Mouse (Mus musculus) neural tube, embryonic 13.5 days (tissue): Measurements from ENCODE around the gene Nrp2. TPM values are rescaled to one million over a fixed set of nuclear protein-coding genes. Genes with fewer than 3 reads are reported as not detected.

Source experiments
- ATAC-seq: fragments of 200-750 bp; cut with Nextera tagmentation; 2 replicates; pipeline ENCODE4 v1.8.0; 2017; ENCODE audit warnings: low read depth, mild to moderate bottlenecking, moderate TSS enrichment, moderate library complexity
- H3K27ac ChIP-seq: fragments of 300-500 bp; sonication (generic); replicated peaks from 2 replicates; pipeline ENCODE4 v1.5.1; 2015; ENCODE audit warnings: moderate library complexity, mild to moderate bottlenecking, inconsistent platforms
- H3K27me3 ChIP-seq: fragments of 300-500 bp; sonication (generic); 2 replicates; pipeline ENCODE4 v1.6.1; 2015; ENCODE audit warnings: mild to moderate bottlenecking, inconsistent platforms
- H3K36me3 ChIP-seq: fragments of 300-500 bp; sonication (generic); 2 replicates; pipeline ENCODE4 v1.6.1; 2015; ENCODE audit warnings: mild to moderate bottlenecking, inconsistent platforms
- H3K4me1 ChIP-seq: fragments of 300-500 bp; sonication (generic); replicated peaks from 2 replicates; pipeline ENCODE4 v1.6.1; 2015; ENCODE audit warnings: inconsistent platforms
- H3K4me2 ChIP-seq: fragments of 300-500 bp; sonication (generic); 2 replicates; pipeline ENCODE4 v1.6.1; 2015; ENCODE audit warnings: inconsistent platforms, mild to moderate bottlenecking, moderate library complexity
- H3K4me3 ChIP-seq: fragments of 300-500 bp; sonication (generic); 2 replicates; pipeline ENCODE4 v1.5.1; 2015; ENCODE audit warnings: mild to moderate bottlenecking, inconsistent platforms
- H3K9ac ChIP-seq: fragments of 300-500 bp; sonication (generic); 2 replicates; pipeline ENCODE4 v1.6.1; 2015; ENCODE audit warnings: moderate library complexity, mild to moderate bottlenecking, inconsistent platforms
- H3K9me3 ChIP-seq: fragments of 300-500 bp; sonication (generic); 2 replicates; pipeline ENCODE4 v1.6.1; 2016; ENCODE audit warnings: inconsistent platforms
- whole genome bisulfite sequencing: fragments of 180-500 bp; shearing (Covaris S2); methylation state at CpG from one replicate; pipeline ENCODE4 v1.1.7; 2015; 5-methylcytosine and 5-hydroxymethylcytosine counted together
- polyA plus RNA-seq: library from polyadenylated mRNA; unstranded; fragments of >200 nt; fragmentation: Nextera tagmentation; extraction: Ambion mirVana; gene quantifications from 2 replicates; pipeline ENCODE4 v1.2.1, GENCODE M21; 2015

The Nrp2 gene
- polyA plus RNA-seq, 1 experiment from 2014 or later, result 32.7 TPM

DNA sequence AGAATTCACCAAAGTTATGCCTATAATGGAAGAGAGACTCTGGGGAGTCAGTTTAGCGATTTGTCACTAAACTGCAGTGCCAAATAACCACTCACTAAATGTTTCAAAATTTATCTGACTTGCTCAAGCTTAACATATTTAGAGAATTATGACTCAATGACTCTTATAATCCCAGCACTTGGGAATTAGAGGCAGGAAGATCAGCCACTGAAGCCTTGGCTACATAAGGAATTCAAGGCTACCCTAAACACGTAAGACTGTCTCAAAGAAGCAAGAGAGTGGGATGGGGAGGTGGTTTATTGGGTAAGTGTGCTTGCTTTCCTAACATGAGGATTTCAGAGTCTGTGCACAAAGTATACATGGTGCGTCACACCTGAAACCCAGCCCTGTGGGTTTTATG, 135.0 kb downstream of the Nrp2 start:
- Histone ChIP-seq H3K9me3 (no peaks in the 10 kb centered on the region), H3K9ac (no peak overlapping the region), H3K4me2 (no peak overlapping the region), H3K4me1 (no peaks in the 10 kb centered on the region), H3K27ac (no peak overlapping the region), H3K36me3 (no peaks in the 10 kb centered on the region), H3K27me3 (no peaks in the 10 kb centered on the region), H3K4me3 (no peak overlapping the region)
- WGBS, result 94% methylated on average over 3 of the region's 3 CpGs
- ATAC-seq, result no peak

DNA sequence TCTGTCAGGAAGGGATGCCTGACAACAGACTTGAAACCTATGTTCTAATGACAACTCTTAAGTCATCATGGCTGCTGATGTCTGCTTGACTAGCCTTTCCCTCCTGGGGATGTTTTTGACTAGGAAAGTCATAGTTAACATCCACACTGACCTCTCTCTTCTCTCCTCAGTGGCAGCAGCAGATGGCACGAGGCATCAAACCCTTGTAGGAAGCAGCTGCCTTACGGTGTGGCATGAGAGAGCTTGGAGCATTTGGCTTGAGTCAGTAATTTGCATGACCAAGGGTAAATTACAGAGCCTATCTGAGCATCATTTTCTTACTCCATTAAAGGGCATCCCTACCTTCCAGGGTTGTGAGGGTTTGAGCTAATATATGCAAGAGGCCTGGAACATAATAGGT, 135.5 kb downstream of the Nrp2 start:
- Histone ChIP-seq H3K27ac (no peak overlapping the region), H3K4me3 (no peak overlapping the region), H3K9me3 (no peaks in the 10 kb centered on the region), H3K36me3 (no peaks in the 10 kb centered on the region), H3K4me1 (no peaks in the 10 kb centered on the region), H3K9ac (no peak overlapping the region), H3K27me3 (no peaks in the 10 kb centered on the region), H3K4me2 (no peak overlapping the region)
- no peak for ATAC-seq
- WGBS, result 32% methylated on average over 2 of the region's 2 CpGs

GRCm38 (mm10) chr1:62843215-62843614, 140.1 kb downstream of the Nrp2 start:
- H3K4me1 ChIP-seq, result no peaks in the 10 kb centered on the region
- H3K4me2 ChIP-seq, result no peak overlapping the region
- H3K36me3 ChIP-seq, result no peaks in the 10 kb centered on the region
- no peaks in the 10 kb centered on the region for H3K27me3 ChIP-seq
- H3K9ac ChIP-seq, result no peak overlapping the region
- no peak overlapping the region for H3K4me3 ChIP-seq
- H3K27ac ChIP-seq, result no peak overlapping the region
- H3K9me3 ChIP-seq, result no peaks in the 10 kb centered on the region
- 95% methylated on average over 4 of the region's 4 CpGs for WGBS
- no peak for ATAC-seq

GRCm38 (mm10) chr1:62850990-62851940, 148.2 kb downstream of the Nrp2 start:
- peak overlapping the region; percentile 21 for H3K4me2 ChIP-seq
- H3K4me1 ChIP-seq, result peaks cover 22% of the 10 kb centered on the region
- H3K27me3 ChIP-seq, result no peaks in the 10 kb centered on the region
- no peak overlapping the region for H3K4me3 ChIP-seq
- H3K36me3 ChIP-seq, result no peaks in the 10 kb centered on the region
- peak; percentile 94 for ATAC-seq
- peak overlapping the region; percentile 64 for H3K27ac ChIP-seq
- H3K9ac ChIP-seq, result no peak overlapping the region
- WGBS, result 7% methylated on average over 8 of the region's 8 CpGs
- H3K9me3 ChIP-seq, result no peaks in the 10 kb centered on the region

GRCm38 (mm10) chr1:62853362-62853761, 150.3 kb downstream of the Nrp2 start:
- WGBS, result 81% methylated on average over 9 of the region's 9 CpGs
- no peak for ATAC-seq

GRCm38 (mm10) chr1:62853996-62854395, 150.9 kb downstream of the Nrp2 start:
- H3K27me3 ChIP-seq, result no peaks in the 10 kb centered on the region
- no peaks in the 10 kb centered on the region for H3K36me3 ChIP-seq
- peaks cover 23% of the 10 kb centered on the region for H3K4me1 ChIP-seq
- no peak overlapping the region for H3K4me3 ChIP-seq
- ATAC-seq, result no peak
- H3K9ac ChIP-seq, result no peak overlapping the region
- no peak overlapping the region for H3K27ac ChIP-seq
- H3K9me3 ChIP-seq, result no peaks in the 10 kb centered on the region
- 89% methylated on average over 4 of the region's 4 CpGs for WGBS
- no peak overlapping the region for H3K4me2 ChIP-seq

More at GRCm38 (mm10) chr1:62853362-62853761, 150.3 kb downstream of the Nrp2 start:
- Histone ChIP-seq H3K36me3 (no peaks in the 10 kb centered on the region), H3K9me3 (no peaks in the 10 kb centered on the region), H3K27ac (no peak overlapping the region), H3K27me3 (no peaks in the 10 kb centered on the region), H3K4me2 (no peak overlapping the region), H3K4me3 (no peak overlapping the region), H3K9ac (no peak overlapping the region), H3K4me1 (peaks cover 22% of the 10 kb centered on the region)

- Histone ChIP-seq H3K27ac (no peak overlapping the region), H3K27me3 (no peaks in the 10 kb centered on the region), H3K4me3 (no peak overlapping the region), H3K4me2 (no peak overlapping the region), H3K9ac (no peak overlapping the region), H3K9me3 (peaks cover 5% of the 10 kb centered on the region; the same call in 1 of the 2 replicates), H3K36me3 (no peaks in the 10 kb centered on the region), H3K4me1 (peaks cover 14% of the 10 kb centered on the region)
- 40% methylated on average over 2 of the region's 2 CpGs for WGBS
- ATAC-seq, result no peak
Measured at GRCm38 (mm10) chr1:62859098-62859497, 156.0 kb downstream of the Nrp2 start.

DNA sequence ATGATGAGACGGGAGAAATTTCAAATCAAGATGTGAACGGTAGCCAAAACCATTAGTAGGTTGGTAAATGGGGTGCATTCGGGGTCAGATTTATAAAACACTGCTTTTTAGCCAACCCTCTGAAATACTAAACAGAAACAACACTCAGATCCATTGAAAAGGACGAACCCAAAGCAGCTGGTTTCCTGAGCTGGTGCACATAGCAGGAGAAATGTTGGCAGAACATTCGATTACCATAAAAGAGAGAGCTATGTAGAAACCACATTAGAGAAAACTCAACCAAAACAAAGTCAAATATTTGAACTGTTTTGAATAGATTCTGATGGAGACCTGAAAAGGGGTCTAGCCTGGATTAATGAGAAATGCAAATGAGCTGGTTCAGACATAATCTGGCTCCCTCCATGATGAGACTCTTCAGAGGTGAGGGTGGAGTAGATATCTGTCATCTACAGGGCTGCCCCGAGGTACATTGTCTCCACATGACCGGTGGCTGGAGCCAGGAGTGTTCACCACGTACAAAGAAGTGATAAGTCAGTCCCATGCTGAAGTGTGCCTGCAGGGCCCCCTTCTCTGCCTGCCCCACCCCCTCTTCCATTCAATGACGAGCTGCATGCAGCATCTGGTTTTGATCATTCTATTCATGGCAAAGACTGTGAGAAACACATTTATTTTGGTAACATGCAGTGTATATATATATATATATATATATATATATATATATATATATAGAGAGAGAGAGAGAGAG, 156.6 kb downstream of the Nrp2 start:
- 72% methylated on average over 9 of the region's 9 CpGs for WGBS
- Histone ChIP-seq H3K4me2 (no peak overlapping the region), H3K9me3 (peaks cover 5% of the 10 kb centered on the region; the same call in 1 of the 2 replicates), H3K36me3 (no peaks in the 10 kb centered on the region), H3K27me3 (no peaks in the 10 kb centered on the region), H3K27ac (no peak overlapping the region), H3K9ac (no peak overlapping the region), H3K4me1 (peaks cover 14% of the 10 kb centered on the region), H3K4me3 (no peak overlapping the region)
- ATAC-seq, result no peak

DNA sequence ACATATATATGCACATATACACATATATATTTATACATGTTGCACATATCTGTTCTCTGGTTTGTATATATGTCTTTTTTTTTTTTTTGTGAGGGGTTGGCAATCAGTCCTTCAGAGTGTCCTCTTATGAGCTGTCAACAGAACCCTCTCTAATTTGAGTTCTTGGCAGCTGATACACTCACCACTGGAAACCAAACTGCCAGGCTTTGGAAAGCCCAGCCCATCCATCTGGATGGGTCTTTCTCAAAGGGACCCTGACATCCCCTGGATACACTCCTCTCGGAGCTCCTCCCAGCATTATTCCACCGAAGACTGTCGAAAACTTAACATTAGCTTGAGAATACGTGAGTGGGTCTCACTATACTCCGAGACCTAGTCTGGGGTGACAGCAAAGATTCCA, 157.2 kb downstream of the Nrp2 start:
- H3K36me3 ChIP-seq, result no peaks in the 10 kb centered on the region
- peaks cover 5% of the 10 kb centered on the region; the same call in 1 of the 2 replicates for H3K9me3 ChIP-seq
- no peak overlapping the region for H3K4me2 ChIP-seq
- H3K4me3 ChIP-seq, result no peak overlapping the region
- WGBS, result 56% methylated on average over 5 of the region's 5 CpGs
- H3K4me1 ChIP-seq, result peaks cover 14% of the 10 kb centered on the region
- H3K27ac ChIP-seq, result no peak overlapping the region; the same call in 1 of the 2 replicates
- ATAC-seq, result no peak
- no peaks in the 10 kb centered on the region for H3K27me3 ChIP-seq
- H3K9ac ChIP-seq, result no peak overlapping the region

DNA sequence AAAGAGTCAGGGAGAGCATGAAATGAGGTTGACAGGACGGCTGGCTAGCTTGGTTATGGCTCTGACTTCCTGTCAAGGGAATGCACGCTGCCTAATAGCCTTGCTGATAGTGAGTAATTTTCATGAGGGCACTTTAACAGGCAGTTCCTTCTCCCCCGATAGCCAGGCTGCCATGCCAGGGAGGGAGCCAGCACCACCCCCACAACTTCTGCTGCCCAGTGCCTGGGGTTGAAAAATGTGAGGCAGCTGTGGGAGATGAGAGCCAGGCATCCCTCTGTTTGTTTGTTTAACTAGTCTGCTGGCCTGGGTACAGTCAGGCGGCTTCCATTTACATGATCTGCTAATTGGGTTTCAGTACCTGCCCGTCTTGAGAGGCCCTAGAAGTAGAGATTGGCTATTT, 157.7 kb downstream of the Nrp2 start:
- H3K9ac ChIP-seq, result no peak overlapping the region
- peaks cover 5% of the 10 kb centered on the region; the same call in 1 of the 2 replicates for H3K9me3 ChIP-seq
- H3K27me3 ChIP-seq, result no peaks in the 10 kb centered on the region
- peaks cover 14% of the 10 kb centered on the region for H3K4me1 ChIP-seq
- WGBS, result 21% methylated on average over 5 of the region's 5 CpGs
- ATAC-seq, result peak; percentile 32; the same call in 1 of the 2 replicates
- H3K4me3 ChIP-seq, result no peak overlapping the region
- no peak overlapping the region; the same call in 1 of the 2 replicates for H3K27ac ChIP-seq
- no peaks in the 10 kb centered on the region for H3K36me3 ChIP-seq
- H3K4me2 ChIP-seq, result no peak overlapping the region
